Mouse (Mus musculus) spleen, adult 2 months (tissue): ENCODE data around the gene Prokr2.

Experiments
- CTCF ChIP-seq: fragments of 200-500 bp; IDR thresholded peaks from 2 replicates; pipeline ENCODE4 v1.5.1; 2011; ENCODE audit warnings: mild to moderate bottlenecking, inconsistent platforms; ENCODE audit not compliant: insufficient read depth, insufficient read length, insufficient replicate concordance; ENCODE audit errors: extremely low read depth
- POLR2A ChIP-seq: fragments of 200-500 bp; IDR thresholded peaks from 2 replicates; pipeline ENCODE4 v1.6.1; 2011; ENCODE audit warnings: low read depth, low read length, inconsistent platforms

DNA sequence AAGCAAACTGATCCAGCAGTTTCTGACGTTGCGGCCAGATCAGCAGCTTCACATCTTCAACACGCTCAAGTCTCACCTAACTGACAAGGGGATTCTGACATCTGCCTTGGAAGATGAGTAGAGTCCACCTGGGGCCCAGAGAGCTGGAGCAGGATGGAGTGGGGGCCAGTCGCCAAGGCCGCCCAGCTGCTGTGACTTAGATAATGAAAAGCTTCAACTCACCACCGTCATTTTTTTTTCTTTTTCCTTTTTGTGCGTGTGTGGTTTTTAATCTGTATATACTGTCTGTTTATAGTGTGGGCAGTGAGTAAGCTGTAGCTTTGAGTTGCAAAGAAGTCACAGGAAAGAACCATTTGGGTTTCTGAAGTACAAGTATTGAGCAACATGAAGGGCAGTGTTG, 80.1 kb downstream of the Prokr2 start:
- TF ChIP-seq POLR2A (no peak), CTCF (no peak)
